Mouse (Mus musculus) hindbrain, postnatal 0 days (tissue): Measurements from ENCODE around the gene Bbox1. TPM values are rescaled to one million over a fixed set of nuclear protein-coding genes. Genes with fewer than 3 reads are reported as not detected.

Experiments used
- ATAC-seq: fragments of 200-750 bp; cut with Nextera tagmentation; 2 replicates; pipeline ENCODE4 v1.8.0; 2017; ENCODE audit warnings: mild to moderate bottlenecking, moderate TSS enrichment, moderate library complexity
- DNase-seq: peaks from one replicate; pipeline ENCODE4 v3.0.0-alpha.2; 2015; ENCODE audit warnings: low spot score
- H3K27ac ChIP-seq: fragments of 300-500 bp; sonication (generic); 2 replicates; pipeline ENCODE4 v1.5.1; 2014; ENCODE audit warnings: mild to moderate bottlenecking
- H3K27me3 ChIP-seq: fragments of 300-500 bp; sonication (generic); 2 replicates; pipeline ENCODE4 v1.6.1; 2014; ENCODE audit warnings: low read length, mixed read lengths; ENCODE audit not compliant: insufficient read depth
- H3K36me3 ChIP-seq: fragments of 300-500 bp; sonication (generic); 2 replicates; pipeline ENCODE4 v1.6.1; 2014; ENCODE audit warnings: low read length, mixed read lengths; ENCODE audit not compliant: insufficient read depth
- H3K4me1 ChIP-seq: fragments of 300-500 bp; sonication (generic); 2 replicates; pipeline ENCODE4 v1.6.1; 2014; ENCODE audit warnings: antibody characterized with exemption, low read length, mixed read lengths; ENCODE audit not compliant: insufficient read depth
- H3K4me2 ChIP-seq: fragments of 300-500 bp; sonication (generic); 2 replicates; pipeline ENCODE4 v1.6.1; 2014; ENCODE audit warnings: low read depth, mild to moderate bottlenecking, low read length, moderate library complexity, mixed read lengths
- H3K4me3 ChIP-seq: fragments of 300-500 bp; sonication (generic); 2 replicates; pipeline ENCODE4 v1.5.1; 2014; ENCODE audit warnings: low read length
- H3K9ac ChIP-seq: fragments of 300-500 bp; sonication (generic); replicated peaks from 2 replicates; pipeline ENCODE4 v1.6.1; 2014; ENCODE audit warnings: mild to moderate bottlenecking, low read length, moderate library complexity, mixed read lengths
- H3K9me3 ChIP-seq: fragments of 300-500 bp; sonication (generic); 2 replicates; pipeline ENCODE4 v1.6.1; 2016; ENCODE audit warnings: low read length, mixed read lengths
- CTCF ChIP-seq: IDR thresholded peaks from 2 replicates; pipeline ENCODE4 v1.5.1; 2016; ENCODE audit warnings: antibody characterized with exemption, control low read depth, low read depth
- WGBS: fragments of 180-500 bp; shearing (Covaris S2); extraction: QIAGEN DNeasy Blood & Tissue Kit; methylation state at CpG from one replicate; pipeline ENCODE4 v1.1.7; 2014; 5-methylcytosine and 5-hydroxymethylcytosine counted together
- polyA plus RNA-seq: library from polyadenylated mRNA; unstranded; fragments of >200 nt; fragmentation: Nextera tagmentation; extraction: Ambion mirVana; gene quantifications from 2 replicates; pipeline ENCODE4 v1.2.1, GENCODE M21; 2015
- total RNA-seq: library from RNA; depleted of rRNA; stranded (reverse); fragments of >200 nt; gene quantifications from 2 replicates; pipeline ENCODE4 v1.2.3, GENCODE M21; 2014; rRNA removed

Gene Bbox1
- total and polyA plus RNA-seq, 2 experiments from 2014 or later, result 1.4 to 3.9 TPM

GRCm38 (mm10) chr2:110225969-110226368, 88.4 kb downstream of the Bbox1 start:
- H3K4me2 ChIP-seq, result no peak overlapping the region
- no peak for ATAC-seq

GRCm38 (mm10) chr2:110222793-110223192, 91.6 kb downstream of the Bbox1 start:
- Histone ChIP-seq H3K9ac (no peak overlapping the region), H3K4me2 (no peak overlapping the region), H3K27me3 (no peaks in the 10 kb centered on the region), H3K4me3 (no peak overlapping the region), H3K27ac (no peak overlapping the region), H3K9me3 (no peaks in the 10 kb centered on the region), H3K36me3 (no peaks in the 10 kb centered on the region), H3K4me1 (no peaks in the 10 kb centered on the region)
- no peak for ATAC-seq
- no peak for DNase-seq
- no peak for TF ChIP-seq CTCF
- 79% methylated on average over 2 of the region's 2 CpGs for WGBS

More at GRCm38 (mm10) chr2:110225969-110226368, 88.4 kb downstream of the Bbox1 start:
- Histone ChIP-seq H3K9me3 (no peaks in the 10 kb centered on the region), H3K4me1 (no peaks in the 10 kb centered on the region), H3K4me3 (no peak overlapping the region), H3K27ac (no peak overlapping the region), H3K27me3 (no peaks in the 10 kb centered on the region), H3K36me3 (no peaks in the 10 kb centered on the region), H3K9ac (no peak overlapping the region)
- TF ChIP-seq CTCF, result no peak
- no peak for DNase-seq

DNA sequence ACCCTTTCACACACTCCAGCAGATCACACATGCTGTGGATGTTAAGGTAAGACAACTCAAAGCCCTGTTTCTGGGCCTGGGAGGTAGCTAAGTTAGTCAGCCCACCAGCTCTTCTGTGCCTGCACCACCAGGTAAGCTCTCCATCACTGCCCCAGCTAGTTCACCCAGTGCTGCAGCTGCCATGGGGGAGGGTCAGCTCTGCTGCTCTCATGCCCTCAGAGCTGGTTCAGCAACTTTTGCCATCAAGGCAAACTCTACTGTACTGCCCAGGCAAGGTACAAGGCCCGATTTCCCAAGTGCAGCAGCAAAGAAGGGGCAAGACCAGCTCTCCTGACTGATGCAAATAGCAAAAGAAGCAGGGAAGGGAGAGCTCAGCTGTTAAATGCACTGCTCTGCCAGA, 93.9 kb downstream of the Bbox1 start:
- Histone ChIP-seq H3K27ac (no peak overlapping the region), H3K4me1 (no peaks in the 10 kb centered on the region), H3K9ac (no peak overlapping the region), H3K9me3 (no peaks in the 10 kb centered on the region), H3K27me3 (no peaks in the 10 kb centered on the region), H3K4me2 (no peak overlapping the region), H3K4me3 (no peak overlapping the region), H3K36me3 (no peaks in the 10 kb centered on the region)
- no peak for TF ChIP-seq CTCF
- DNase-seq, result no peak
- WGBS, result 93% methylated on average over 1 of the region's 1 CpGs
- ATAC-seq, result no peak

DNA sequence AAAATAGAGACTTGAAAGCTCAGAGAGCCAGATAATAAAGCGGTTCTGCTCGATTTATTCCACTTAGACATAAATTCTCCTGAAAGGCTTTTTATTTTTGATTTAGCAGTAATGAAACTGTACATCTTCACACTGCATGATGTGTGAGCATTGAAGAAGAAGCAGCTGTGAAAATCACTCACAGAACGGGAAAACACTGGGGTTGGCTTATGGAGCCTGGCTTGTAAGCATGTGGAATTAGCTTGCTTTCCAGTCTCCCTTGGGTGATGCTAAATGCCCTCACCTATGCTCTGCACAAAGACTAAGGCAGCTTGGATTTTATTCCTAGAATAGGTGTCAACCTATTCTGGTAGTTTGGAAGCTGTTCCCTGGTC, 98.7 kb downstream of the Bbox1 start:
- Histone ChIP-seq H3K4me2 (no peak overlapping the region), H3K9me3 (no peaks in the 10 kb centered on the region), H3K36me3 (no peaks in the 10 kb centered on the region), H3K9ac (no peak overlapping the region), H3K4me1 (no peaks in the 10 kb centered on the region), H3K4me3 (no peak overlapping the region), H3K27me3 (no peaks in the 10 kb centered on the region), H3K27ac (no peak overlapping the region)
- no peak for DNase-seq
- TF ChIP-seq CTCF, result no peak
- ATAC-seq, result no peak
- WGBS, result 62% methylated on average over 3 of the region's 3 CpGs

DNA sequence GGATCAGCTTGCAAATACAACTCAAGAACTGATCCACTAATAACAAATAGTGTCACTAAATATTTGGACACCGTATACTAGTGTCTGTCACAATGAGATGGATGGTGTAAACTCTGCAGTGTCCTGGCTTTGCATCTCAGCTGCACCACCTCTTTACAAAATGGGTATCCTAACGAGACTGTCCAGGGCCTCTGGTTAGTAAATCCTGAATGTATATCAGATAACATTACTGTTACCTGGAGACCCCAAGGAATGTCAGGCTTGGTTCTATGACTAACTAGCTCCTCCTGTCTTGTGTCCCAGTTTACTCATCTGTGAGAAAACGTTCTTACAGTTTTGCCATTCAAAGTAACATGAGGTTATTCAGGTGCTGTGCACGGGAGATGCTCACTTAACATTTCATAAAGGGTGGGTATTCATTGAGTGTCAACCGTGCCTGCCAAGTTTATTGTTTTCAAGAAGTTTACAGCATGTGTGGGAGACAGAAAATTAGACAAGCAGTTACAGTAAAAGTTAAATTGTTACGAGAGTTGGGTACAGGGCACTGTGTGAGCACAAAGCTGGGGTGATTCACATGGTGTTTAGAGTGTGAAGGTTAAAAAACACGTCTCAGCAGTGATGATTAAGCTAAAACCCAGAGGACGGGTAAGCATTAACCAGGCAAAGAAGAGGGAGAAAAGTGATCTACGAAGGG, 99.2 kb downstream of the Bbox1 start:
- H3K4me2 ChIP-seq, result no peak overlapping the region
- H3K4me1 ChIP-seq, result no peaks in the 10 kb centered on the region
- H3K9ac ChIP-seq, result no peak overlapping the region
- 59% methylated on average over 9 of the region's 9 CpGs for WGBS
- H3K4me3 ChIP-seq, result no peak overlapping the region
- DNase-seq, result no peak
- ATAC-seq, result no peak
- H3K9me3 ChIP-seq, result no peaks in the 10 kb centered on the region
- no peaks in the 10 kb centered on the region for H3K27me3 ChIP-seq
- no peak for TF ChIP-seq CTCF
- no peak overlapping the region for H3K27ac ChIP-seq
- H3K36me3 ChIP-seq, result no peaks in the 10 kb centered on the region

DNA sequence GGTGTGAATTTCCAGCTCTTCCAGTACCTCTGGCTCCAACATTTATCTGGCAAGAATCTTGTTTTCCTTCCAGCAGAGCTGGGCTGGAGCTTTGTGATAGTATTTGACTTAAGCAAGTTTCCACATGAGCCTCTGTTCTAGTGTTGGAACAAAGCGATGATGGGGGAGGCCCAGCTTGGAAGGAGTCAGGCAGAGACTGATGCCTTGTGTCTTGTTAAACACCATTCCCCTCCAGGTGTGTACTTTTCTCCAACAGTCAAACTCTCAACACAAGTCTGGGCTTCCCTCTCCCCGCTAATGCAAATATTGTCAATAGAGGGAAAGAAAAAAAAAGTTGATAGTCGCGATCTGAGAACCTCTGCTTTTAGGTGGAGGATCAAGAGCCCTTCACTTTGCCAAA, 100.1 kb downstream of the Bbox1 start:
- Histone ChIP-seq H3K27ac (no peak overlapping the region), H3K4me3 (no peak overlapping the region), H3K9me3 (no peaks in the 10 kb centered on the region), H3K9ac (no peak overlapping the region), H3K36me3 (no peaks in the 10 kb centered on the region), H3K4me1 (no peaks in the 10 kb centered on the region), H3K4me2 (no peak overlapping the region), H3K27me3 (no peaks in the 10 kb centered on the region)
- WGBS, result 89% methylated on average over 4 of the region's 4 CpGs
- no peak for DNase-seq
- no peak for ATAC-seq
- TF ChIP-seq CTCF, result no peak

Other genes starting within 250 kb of the Bbox1 start
- gene Fibin, start 48.6 kb upstream of the Bbox1 start, total RNA-seq, result 8.2 and 11.7 TPM in 2 replicates
- gene Fibin, start 48.6 kb upstream of the Bbox1 start, polyA plus RNA-seq, result 8.9 and 9.6 TPM in 2 replicates